Mouse (Mus musculus) granulocyte monocyte progenitor cell, adult 5-6 weeks (primary cell): Measurements from ENCODE around the gene Ift81. TPM values are rescaled to one million over a fixed set of nuclear protein-coding genes. Genes with fewer than 3 reads are reported as not detected.

Source experiments
- ATAC-seq: replicated peaks from 2 replicates; pipeline ENCODE4 v1.8.0; 2016; ENCODE audit warnings: mild to moderate bottlenecking, moderate TSS enrichment, inconsistent platforms; ENCODE audit not compliant: poor library complexity, severe bottlenecking
- total RNA-seq, 2 experiments: library from RNA; stranded (forward) in 1 of 2; stranded (reverse) in 1 of 2; fragments of 200-712, 200-1000 nt in 1 of 2; fragments of >200 nt in 1 of 2; fragmentation: Nextera tagmentation in 1 of 2; gene quantifications; 2 replicates each; pipeline ENCODE4 v1.2.3; 2014 to 2017

Gene Ift81
- total RNA-seq, 2 experiments from 2014 or later, result 0.67 to 9.5 TPM

GRCm38 (mm10) chr5:122627243-122627642 lies 12.9 kb upstream of the Ift81 start:
- ATAC-seq, result peak; percentile 66

DNA sequence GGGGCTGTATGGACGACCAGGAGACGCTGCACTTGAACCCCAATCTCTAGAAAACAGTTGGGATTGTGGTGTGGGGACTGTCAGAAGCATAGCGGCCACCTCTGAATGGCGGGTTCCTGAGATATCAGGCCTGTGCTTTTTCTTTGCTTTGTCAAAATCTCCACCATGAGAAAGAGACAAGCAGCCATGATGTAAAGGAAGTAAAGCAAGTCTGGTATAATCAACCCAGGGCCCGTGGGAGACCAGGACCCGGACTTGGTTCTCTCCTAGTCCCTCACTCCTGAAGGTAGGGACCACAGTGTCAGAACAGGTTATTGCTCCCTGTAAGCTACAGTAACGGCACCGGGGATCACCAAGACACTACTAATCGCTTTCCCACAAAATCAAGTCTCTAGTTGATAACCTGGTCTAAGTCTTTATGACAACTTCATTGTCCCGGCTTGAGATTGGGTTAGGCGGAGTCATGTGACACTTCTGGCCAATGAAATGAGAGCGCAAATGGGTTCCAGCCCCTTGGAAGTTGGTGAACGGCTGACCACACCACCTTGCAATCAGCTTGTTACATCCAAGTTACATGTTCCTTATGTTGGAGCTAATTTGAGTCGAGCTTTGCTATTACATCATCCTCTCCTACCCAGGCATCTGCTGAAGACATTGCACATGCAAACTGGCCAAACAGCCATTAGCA lies 11.4 kb upstream of the Ift81 start:
- ATAC-seq, result peak; percentile 40

- no peak for ATAC-seq
These were observed 10.7 kb upstream of the Ift81 start for GRCm38 (mm10) chr5:122624952-122625479.

DNA sequence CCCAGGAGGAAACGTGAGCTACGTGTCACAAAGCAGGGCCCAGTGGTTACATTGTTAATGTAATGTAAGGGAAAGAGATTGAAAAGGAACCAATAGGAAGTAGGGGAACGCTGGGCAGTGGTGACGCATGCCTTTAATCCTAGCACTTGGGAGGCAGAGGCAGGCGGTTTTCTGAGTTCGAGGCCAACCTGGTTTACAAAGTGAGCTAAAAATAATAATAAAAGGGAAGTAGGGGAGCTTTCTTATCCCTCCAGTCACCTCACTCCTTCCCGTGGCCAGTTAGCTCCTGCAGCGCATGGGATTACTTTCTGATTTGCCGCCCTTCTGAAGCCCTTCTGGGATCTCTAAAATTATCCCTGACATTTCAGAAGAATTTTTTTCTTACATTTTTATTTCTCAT lies 9.5 kb upstream of the Ift81 start:
- ATAC-seq, result no peak

DNA sequence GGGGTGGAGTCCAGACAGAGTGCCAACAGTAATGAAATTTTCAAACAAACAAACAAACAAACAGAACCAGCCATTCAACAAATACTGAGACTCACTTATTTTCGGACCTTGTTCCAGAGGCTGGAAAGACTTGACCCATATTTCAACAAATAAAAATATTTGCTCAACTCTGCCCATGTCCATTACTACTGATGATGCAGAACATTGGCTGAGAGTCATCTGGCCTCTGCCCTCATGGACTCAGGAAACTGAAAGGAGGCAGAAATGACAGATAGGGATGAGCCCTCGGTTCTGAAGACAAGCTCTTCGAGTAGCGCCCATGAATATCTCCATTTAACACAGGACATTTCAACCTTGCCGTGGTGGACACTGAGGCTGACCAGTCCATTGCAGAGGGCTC lies 8.2 kb upstream of the Ift81 start:
- no peak for ATAC-seq

DNA sequence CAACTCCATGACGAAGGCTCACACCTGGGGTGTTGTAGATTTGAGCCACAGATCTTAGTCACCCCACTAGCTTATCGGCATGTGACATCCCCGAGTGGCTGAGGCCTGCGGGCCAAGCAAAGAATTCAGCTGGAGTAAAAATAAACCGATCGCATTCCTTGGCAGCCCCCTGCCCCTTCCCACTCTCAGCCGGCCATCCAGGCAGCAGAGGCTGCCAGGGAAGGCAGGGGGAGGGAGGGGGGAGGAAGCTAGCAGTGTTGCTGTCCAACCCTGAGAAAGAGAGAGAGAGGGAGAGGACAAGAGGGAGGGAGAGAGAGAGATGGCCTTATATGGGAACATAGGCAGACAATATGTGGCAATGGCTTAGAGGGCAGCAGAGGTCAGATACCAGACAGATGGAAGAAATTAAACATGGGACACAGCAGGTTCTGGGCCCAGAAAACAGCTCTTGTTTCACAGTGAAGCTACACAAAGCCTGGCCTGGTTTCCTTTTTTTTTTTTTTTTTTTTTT lies 7.1 kb upstream of the Ift81 start:
- peak; percentile 31; the same call in 1 of the 2 replicates for ATAC-seq

DNA sequence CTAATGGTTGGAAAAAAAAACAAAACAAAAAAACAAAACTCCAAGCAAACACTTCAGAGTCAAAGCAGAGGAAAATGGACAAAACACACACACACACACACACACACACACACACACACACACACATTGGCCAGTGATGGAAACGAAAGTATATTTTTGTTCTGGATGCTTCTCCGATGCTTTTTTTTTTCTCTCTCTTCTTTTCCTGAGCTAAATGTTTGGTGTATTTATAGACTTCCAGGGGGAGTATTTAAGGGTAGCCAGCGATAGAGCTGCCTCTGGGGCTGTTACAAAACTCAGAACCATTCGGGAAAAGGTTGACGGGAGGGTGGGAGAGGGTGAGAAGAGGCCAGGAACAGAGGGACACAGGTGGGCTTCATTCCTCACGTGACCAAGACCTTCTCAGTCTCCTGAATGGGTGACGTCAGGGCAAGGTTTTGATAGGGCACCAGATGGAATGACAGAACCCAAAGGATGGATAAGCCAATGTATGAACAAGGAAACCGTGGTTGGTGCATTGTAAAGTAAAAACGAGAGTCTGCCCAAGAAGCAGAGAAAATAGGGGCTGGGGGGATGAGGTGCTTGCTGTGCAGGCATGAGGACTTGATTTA lies 5.5 kb upstream of the Ift81 start:
- no peak for ATAC-seq

- no peak for ATAC-seq
These were observed 3.4 kb upstream of the Ift81 start for GRCm38 (mm10) chr5:122617718-122618117.

GRCm38 (mm10) chr5:122611651-122612050 lies 2.7 kb downstream of the Ift81 start:
- no peak for ATAC-seq

DNA sequence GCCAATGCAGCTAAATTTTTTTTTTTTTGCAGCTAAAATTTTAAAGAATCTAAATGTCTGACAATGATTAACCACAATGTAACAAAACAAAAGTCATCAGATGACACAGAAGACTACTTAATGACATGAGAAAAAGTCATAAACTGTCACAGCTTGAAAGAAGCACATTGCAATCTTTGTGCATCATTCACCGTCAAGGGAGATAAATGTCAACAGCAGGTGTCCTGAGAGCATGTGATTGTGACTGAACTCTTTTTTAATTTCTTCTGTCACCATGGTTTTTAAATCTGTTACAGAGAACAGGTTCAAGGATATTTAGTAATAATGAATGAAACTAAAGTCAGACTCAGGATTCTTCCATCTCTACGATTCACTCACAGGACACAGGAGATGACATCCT lies 9.4 kb downstream of the Ift81 start:
- no peak for ATAC-seq

DNA sequence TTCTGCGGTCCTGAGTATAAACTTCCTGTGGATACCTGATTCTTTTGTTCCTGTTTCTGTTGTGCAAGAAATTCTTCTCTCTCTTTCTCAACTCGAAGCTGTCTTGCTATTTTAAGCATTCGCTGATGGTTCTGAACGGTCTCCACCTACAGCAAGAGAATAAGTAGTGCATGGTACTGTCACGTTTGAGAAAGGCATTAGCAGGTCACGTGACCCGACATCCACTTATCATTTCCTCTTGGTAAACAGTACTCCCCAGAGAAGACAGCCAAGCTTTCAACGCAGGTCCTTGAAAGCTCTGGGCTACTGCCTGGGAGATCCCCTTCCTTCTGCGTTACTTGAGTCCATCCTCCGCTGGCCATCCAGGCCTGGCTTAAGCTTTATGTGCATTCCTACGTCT lies 12.1 kb downstream of the Ift81 start:
- peak; percentile 98 for ATAC-seq

GRCm38 (mm10) chr5:122595470-122595869 lies 18.8 kb downstream of the Ift81 start:
- ATAC-seq, result no peak

DNA sequence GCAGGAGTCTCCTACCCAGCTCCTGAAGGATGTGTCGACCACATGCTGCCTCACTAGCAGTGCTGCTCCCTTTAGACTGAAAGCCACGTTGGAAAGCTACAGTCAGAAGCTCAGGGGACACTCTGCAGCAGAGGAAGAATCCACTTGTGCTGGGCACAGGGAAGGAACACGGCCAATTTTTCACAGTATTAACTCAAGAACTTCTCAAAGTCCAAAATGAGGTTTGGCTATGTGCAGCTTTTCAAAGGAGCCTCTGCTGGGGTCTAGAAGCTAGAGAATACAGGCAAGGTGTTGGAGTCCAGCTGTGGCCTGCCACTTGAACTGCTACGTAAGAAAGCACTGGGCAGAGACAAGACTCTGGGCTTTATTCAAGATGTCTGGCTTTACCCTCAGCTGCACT lies 24.4 kb downstream of the Ift81 start:
- ATAC-seq, result no peak

- ATAC-seq, result no peak
These were observed 28.8 kb downstream of the Ift81 start for GRCm38 (mm10) chr5:122585546-122585945.

DNA sequence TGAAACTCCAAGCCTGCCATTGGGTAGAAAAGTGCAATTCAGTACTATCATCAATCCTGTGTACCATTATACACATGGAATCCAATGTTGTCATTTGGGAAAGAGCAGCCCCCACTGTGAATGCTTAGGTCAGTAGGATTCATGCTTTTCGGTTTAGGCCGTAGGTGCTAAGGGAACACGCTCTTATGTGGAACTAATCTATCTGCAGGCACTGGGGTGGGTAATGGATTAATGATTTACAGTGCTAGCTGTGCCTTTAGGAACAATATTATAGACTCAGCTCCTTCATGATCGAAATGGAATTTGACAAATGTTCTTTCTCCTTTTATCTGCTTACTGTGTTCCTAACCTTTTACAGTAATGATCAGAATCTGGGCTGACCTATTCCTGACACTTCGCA lies 30.2 kb downstream of the Ift81 start:
- no peak for ATAC-seq

GRCm38 (mm10) chr5:122576683-122577329 lies 37.5 kb downstream of the Ift81 start:
- no peak for ATAC-seq

GRCm38 (mm10) chr5:122572001-122572400 lies 42.3 kb downstream of the Ift81 start:
- no peak for ATAC-seq

DNA sequence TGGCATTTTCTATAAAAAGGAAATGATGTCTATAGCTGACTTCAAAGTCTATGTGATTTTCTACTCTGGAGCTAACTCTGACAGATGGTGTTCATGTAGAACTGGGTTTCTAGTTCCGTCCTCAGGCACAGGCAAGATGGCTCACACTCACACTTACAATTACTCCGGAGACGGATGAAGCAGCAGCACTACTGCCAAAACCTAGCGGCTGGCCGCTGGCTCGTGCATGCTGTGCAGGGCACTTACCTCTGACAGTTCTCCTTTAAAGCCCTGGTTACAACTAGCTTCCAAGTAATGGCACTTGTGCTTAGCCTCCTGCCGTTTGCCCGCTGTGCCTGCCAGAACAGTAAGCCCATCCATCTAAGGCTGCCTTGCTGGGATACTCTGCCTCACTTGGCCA lies 47.7 kb downstream of the Ift81 start:
- ATAC-seq, result no peak

DNA sequence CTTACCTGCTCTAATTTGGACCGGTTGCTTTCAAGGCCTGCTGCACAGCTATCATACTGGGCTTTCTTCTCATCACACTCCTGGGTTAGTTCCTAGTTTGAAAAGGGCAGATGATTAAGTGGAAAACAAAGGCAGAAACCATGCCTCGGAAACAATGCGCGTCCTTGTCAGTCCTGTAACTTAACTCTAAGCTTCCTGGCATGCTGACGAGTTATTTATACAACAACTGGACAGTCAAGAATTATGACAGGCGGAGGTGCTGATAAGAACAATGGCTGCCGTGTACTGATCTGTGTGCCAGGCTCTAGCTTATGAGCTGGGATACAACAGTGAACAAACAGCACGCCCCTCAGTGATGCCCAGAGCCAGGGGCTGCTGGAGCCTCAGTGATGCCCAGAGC lies 53.7 kb downstream of the Ift81 start:
- ATAC-seq, result no peak

- no peak for ATAC-seq
These were observed 56.2 kb downstream of the Ift81 start for GRCm38 (mm10) chr5:122558127-122558526.

- ATAC-seq, result no peak
These were observed 59.2 kb downstream of the Ift81 start for GRCm38 (mm10) chr5:122555107-122555506.
